Mouse (Mus musculus) midbrain, embryonic 14.5 days (tissue): ENCODE data around the gene Pdlim7. TPM values are rescaled to one million over a fixed set of nuclear protein-coding genes. Genes with fewer than 3 reads are reported as not detected.

Source experiments
- ATAC-seq: fragments of 200-750 bp; cut with Nextera tagmentation; 2 replicates; pipeline ENCODE4 v1.8.0; 2017; ENCODE audit warnings: moderate number of reproducible peaks, moderate library complexity; ENCODE audit not compliant: low FRiP score, low TSS enrichment
- DNase-seq: peaks from one replicate; pipeline ENCODE4 v3.0.0-alpha.2; 2015
- H3K27ac ChIP-seq: fragments of 300-500 bp; sonication (generic); replicated peaks from 2 replicates; pipeline ENCODE4 v1.5.1; 2014; ENCODE audit warnings: mild to moderate bottlenecking, low read depth, low read length, moderate library complexity
- H3K27me3 ChIP-seq: fragments of 300-500 bp; sonication (generic); 2 replicates; pipeline ENCODE4 v1.6.1; 2014; ENCODE audit warnings: low read length, control low read depth, mixed read lengths; ENCODE audit not compliant: control insufficient read depth, insufficient read depth
- H3K36me3 ChIP-seq: fragments of 300-500 bp; sonication (generic); 2 replicates; pipeline ENCODE4 v1.6.1; 2014; ENCODE audit warnings: low read length, control low read depth; ENCODE audit not compliant: control insufficient read depth, insufficient read depth
- H3K4me1 ChIP-seq: fragments of 300-500 bp; sonication (generic); 2 replicates; pipeline ENCODE4 v1.6.1; 2014; ENCODE audit warnings: mild to moderate bottlenecking, antibody characterized with exemption, low read length, control low read depth; ENCODE audit not compliant: control insufficient read depth, insufficient read depth
- H3K4me2 ChIP-seq: fragments of 300-500 bp; sonication (generic); 2 replicates; pipeline ENCODE4 v1.6.1; 2014; ENCODE audit warnings: mild to moderate bottlenecking, low read length, moderate library complexity
- H3K4me3 ChIP-seq: fragments of 300-500 bp; sonication (generic); replicated peaks from 2 replicates; pipeline ENCODE4 v1.5.1; 2014; ENCODE audit warnings: low read depth, low read length
- H3K9ac ChIP-seq: fragments of 300-500 bp; sonication (generic); replicated peaks from 2 replicates; pipeline ENCODE4 v1.6.1; 2014; ENCODE audit warnings: mild to moderate bottlenecking, low read length, moderate library complexity
- H3K9me3 ChIP-seq: fragments of 300-500 bp; sonication (generic); 2 replicates; pipeline ENCODE4 v1.6.1; 2016; ENCODE audit warnings: low read length, control low read depth, mixed read lengths; ENCODE audit not compliant: control insufficient read depth
- WGBS: fragments of 180-500 bp; shearing (Covaris S2); extraction: QIAGEN DNeasy Blood & Tissue Kit; methylation state at CpG from one replicate; pipeline ENCODE4 v1.1.7; 2014; 5-methylcytosine and 5-hydroxymethylcytosine counted together
- polyA plus RNA-seq: library from polyadenylated mRNA; unstranded; fragments of >200 nt; fragmentation: Nextera tagmentation; extraction: Ambion mirVana; gene quantifications from 2 replicates; pipeline ENCODE4 v1.2.1, GENCODE M21; 2014

The Pdlim7 gene
- 126 and 154 TPM in 2 replicates for polyA plus RNA-seq

- DNase-seq (peak; percentile 91), ATAC-seq (peak; percentile 81)
- H3K9ac ChIP-seq: peak within 1 kb of the TSS; percentile 86
- H3K9me3 ChIP-seq: no peaks in the 10 kb centered on the region
- under 1% methylated on average over 55 of the region's 55 CpGs for WGBS
- H3K4me1 ChIP-seq: peaks cover 23% of the 10 kb centered on the region
- no peaks in the 10 kb centered on the region for H3K27me3 ChIP-seq
- peak within 1 kb of the TSS; percentile 79 for H3K27ac ChIP-seq
- H3K4me3 ChIP-seq: peak within 1 kb of the TSS; percentile 77
- H3K4me2 ChIP-seq: peak within 1 kb of the TSS; percentile 79
- H3K36me3 ChIP-seq: peaks cover 14% of the 10 kb centered on the region
Measured at GRCm38 (mm10) chr13:55513111-55513748, at the start of gene Pdlim7. TSS of gene Pdlim7 (minus strand) at chr13:55513676.

GRCm38 (mm10) chr13:55557499-55557898 lies 44.0 kb upstream of the Pdlim7 start:
- ATAC-seq: no peak
- peaks cover 49% of the 10 kb centered on the region for H3K36me3 ChIP-seq
- no peak overlapping the region for H3K4me3 ChIP-seq
- no peaks in the 10 kb centered on the region for H3K27me3 ChIP-seq
- no peak overlapping the region for H3K4me2 ChIP-seq
- H3K9me3 ChIP-seq: no peaks in the 10 kb centered on the region
- no peak for DNase-seq
- H3K4me1 ChIP-seq: no peaks in the 10 kb centered on the region
- no peak overlapping the region for H3K27ac ChIP-seq
- 94% methylated on average over 6 of the region's 6 CpGs for WGBS
- no peak overlapping the region for H3K9ac ChIP-seq

GRCm38 (mm10) chr13:55555921-55556320 lies 42.4 kb upstream of the Pdlim7 start:
- ATAC-seq (no peak), DNase-seq (no peak)
- Histone ChIP-seq H3K4me2 (no peak overlapping the region), H3K4me1 (no peaks in the 10 kb centered on the region), H3K9me3 (no peaks in the 10 kb centered on the region), H3K27ac (no peak overlapping the region), H3K27me3 (no peaks in the 10 kb centered on the region), H3K36me3 (peaks cover 57% of the 10 kb centered on the region), H3K4me3 (no peak overlapping the region), H3K9ac (no peak overlapping the region)
- 96% methylated on average over 9 of the region's 9 CpGs for WGBS

- 89% methylated on average over 15 of the region's 15 CpGs for WGBS
- ATAC-seq: no peak
Measured at GRCm38 (mm10) chr13:55549061-55549460, 35.6 kb upstream of the Pdlim7 start.

GRCm38 (mm10) chr13:55548426-55548825 lies 35.0 kb upstream of the Pdlim7 start:
- no peak overlapping the region for H3K9ac ChIP-seq
- WGBS: 93% methylated on average over 5 of the region's 5 CpGs
- DNase-seq (no peak), ATAC-seq (no peak)
- no peak overlapping the region for H3K27ac ChIP-seq
- H3K4me3 ChIP-seq: no peak overlapping the region
- no peaks in the 10 kb centered on the region for H3K9me3 ChIP-seq
- H3K36me3 ChIP-seq: peaks cover 97% of the 10 kb centered on the region
- no peaks in the 10 kb centered on the region for H3K27me3 ChIP-seq
- H3K4me2 ChIP-seq: no peak overlapping the region
- H3K4me1 ChIP-seq: no peaks in the 10 kb centered on the region

More at GRCm38 (mm10) chr13:55549061-55549460, 35.6 kb upstream of the Pdlim7 start:
- Histone ChIP-seq H3K9ac (no peak overlapping the region), H3K27me3 (no peaks in the 10 kb centered on the region), H3K9me3 (no peaks in the 10 kb centered on the region), H3K4me1 (no peaks in the 10 kb centered on the region), H3K36me3 (peaks cover 97% of the 10 kb centered on the region), H3K4me3 (no peak overlapping the region), H3K4me2 (no peak overlapping the region), H3K27ac (no peak overlapping the region)
- DNase-seq: no peak

GRCm38 (mm10) chr13:55547916-55548315 lies 34.4 kb upstream of the Pdlim7 start:
- peaks cover 97% of the 10 kb centered on the region for H3K36me3 ChIP-seq
- WGBS: 96% methylated on average over 2 of the region's 2 CpGs

GRCm38 (mm10) chr13:55544792-55545191 lies 31.3 kb upstream of the Pdlim7 start:
- Histone ChIP-seq H3K4me3 (no peak overlapping the region), H3K9me3 (no peaks in the 10 kb centered on the region), H3K9ac (no peak overlapping the region), H3K4me2 (no peak overlapping the region), H3K4me1 (no peaks in the 10 kb centered on the region), H3K27ac (no peak overlapping the region), H3K36me3 (peaks cover 100% of the 10 kb centered on the region), H3K27me3 (no peaks in the 10 kb centered on the region)
- no peak for ATAC-seq
- no peak for DNase-seq
- 88% methylated on average over 6 of the region's 6 CpGs for WGBS

More at GRCm38 (mm10) chr13:55547916-55548315, 34.4 kb upstream of the Pdlim7 start:
- Histone ChIP-seq H3K4me3 (no peak overlapping the region), H3K27me3 (no peaks in the 10 kb centered on the region), H3K9ac (no peak overlapping the region), H3K4me2 (no peak overlapping the region), H3K4me1 (no peaks in the 10 kb centered on the region), H3K27ac (no peak overlapping the region), H3K9me3 (no peaks in the 10 kb centered on the region)
- DNase-seq: no peak
- no peak for ATAC-seq

- Histone ChIP-seq H3K4me2 (no peak overlapping the region), H3K9me3 (no peaks in the 10 kb centered on the region)
- 94% methylated on average over 8 of the region's 8 CpGs for WGBS
Measured at GRCm38 (mm10) chr13:55543447-55543846, 30.0 kb upstream of the Pdlim7 start.

GRCm38 (mm10) chr13:55542891-55543290 lies 29.4 kb upstream of the Pdlim7 start:
- no peaks in the 10 kb centered on the region for H3K9me3 ChIP-seq
- H3K27ac ChIP-seq: no peak overlapping the region
- 97% methylated on average over 4 of the region's 4 CpGs for WGBS
- H3K27me3 ChIP-seq: no peaks in the 10 kb centered on the region
- H3K9ac ChIP-seq: no peak overlapping the region
- peaks cover 100% of the 10 kb centered on the region for H3K36me3 ChIP-seq
- ATAC-seq (no peak), DNase-seq (no peak)
- H3K4me1 ChIP-seq: no peaks in the 10 kb centered on the region
- no peak overlapping the region for H3K4me2 ChIP-seq
- H3K4me3 ChIP-seq: no peak overlapping the region

More at GRCm38 (mm10) chr13:55543447-55543846, 30.0 kb upstream of the Pdlim7 start:
- DNase-seq: no peak
- no peak for ATAC-seq
- Histone ChIP-seq H3K27ac (no peak overlapping the region), H3K9ac (no peak overlapping the region), H3K4me3 (no peak overlapping the region), H3K27me3 (no peaks in the 10 kb centered on the region), H3K4me1 (no peaks in the 10 kb centered on the region), H3K36me3 (peaks cover 100% of the 10 kb centered on the region)
